Mouse (Mus musculus) neural tube, embryonic 14.5 days (tissue): Measurements from ENCODE around the gene Padi1. TPM values are rescaled to one million over a fixed set of nuclear protein-coding genes. Genes with fewer than 3 reads are reported as not detected.
A peak's percentile ranks its signal among the peaks of the same experiment; 100 is the strongest.

Experiments used
- ATAC-seq: fragments of 200-750 bp; cut with Nextera tagmentation; 2 replicates; pipeline ENCODE4 v1.8.0; 2017; ENCODE audit warnings: low read depth, mild to moderate bottlenecking, moderate TSS enrichment, moderate library complexity
- H3K27ac ChIP-seq: fragments of 300-500 bp; sonication (generic); 2 replicates; pipeline ENCODE4 v1.5.1; 2014; ENCODE audit warnings: low read depth, mild to moderate bottlenecking, control low read depth, low read length, moderate library complexity, mixed read lengths
- H3K27me3 ChIP-seq: fragments of 300-500 bp; sonication (generic); 2 replicates; pipeline ENCODE4 v1.6.1; 2014; ENCODE audit warnings: low read length; ENCODE audit not compliant: control insufficient read depth, insufficient read depth
- H3K36me3 ChIP-seq: fragments of 300-500 bp; sonication (generic); 2 replicates; pipeline ENCODE4 v1.6.1; 2014; ENCODE audit warnings: low read length, mixed read lengths; ENCODE audit not compliant: control insufficient read depth, insufficient read depth
- H3K4me1 ChIP-seq: fragments of 300-500 bp; sonication (generic); 2 replicates; pipeline ENCODE4 v1.6.1; 2014; ENCODE audit warnings: low read length; ENCODE audit not compliant: control insufficient read depth, insufficient read depth
- H3K4me2 ChIP-seq: fragments of 300-500 bp; sonication (generic); 2 replicates; pipeline ENCODE4 v1.6.1; 2014; ENCODE audit warnings: mild to moderate bottlenecking, low read depth, low read length, control low read depth
- H3K4me3 ChIP-seq: fragments of 300-500 bp; sonication (generic); 2 replicates; pipeline ENCODE4 v1.5.1; 2014; ENCODE audit warnings: low read depth, low read length, control low read depth, mixed read lengths
- H3K9ac ChIP-seq: fragments of 300-500 bp; sonication (generic); replicated peaks from 2 replicates; pipeline ENCODE4 v1.6.1; 2014; ENCODE audit warnings: low read depth, mild to moderate bottlenecking, control low read depth, low read length, mixed read lengths
- H3K9me3 ChIP-seq: fragments of 300-500 bp; sonication (generic); 2 replicates; pipeline ENCODE4 v1.6.1; 2016; ENCODE audit warnings: low read length; ENCODE audit not compliant: control insufficient read depth
- WGBS: fragments of 180-500 bp; shearing (Covaris S2); extraction: QIAGEN DNeasy Blood & Tissue Kit; methylation state at CpG from one replicate; pipeline ENCODE4 v1.1.7; 2014; 5-methylcytosine and 5-hydroxymethylcytosine counted together
- polyA plus RNA-seq: library from polyadenylated mRNA; unstranded; fragments of >200 nt; fragmentation: Nextera tagmentation; extraction: Ambion mirVana; gene quantifications from 2 replicates; pipeline ENCODE4 v1.2.1, GENCODE M21; 2014

Gene Padi1
- polyA plus RNA-seq, 1 experiment from 2014 or later, result not detected

DNA sequence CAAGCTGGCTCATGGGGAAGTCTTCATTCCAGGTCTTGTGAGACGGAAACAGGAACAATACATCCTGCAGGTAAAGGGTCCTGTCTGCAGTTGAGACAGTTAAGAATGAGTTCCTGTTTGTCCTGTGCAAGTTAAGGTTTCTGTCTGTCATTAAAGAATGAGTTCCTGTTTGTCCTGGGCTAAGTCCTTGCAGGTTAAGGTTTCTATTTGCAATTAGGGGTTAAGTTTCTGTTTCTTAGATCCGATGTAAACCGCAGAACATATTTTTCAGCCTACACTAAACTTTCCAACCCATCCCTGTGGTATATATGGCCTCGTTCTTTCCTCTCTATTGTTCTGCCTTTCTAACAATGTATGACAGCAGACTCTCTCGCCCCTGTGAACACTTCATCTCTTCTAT is 11.5 kb upstream of the Padi1 start:
- Histone ChIP-seq H3K4me3 (no peak overlapping the region), H3K4me2 (no peak overlapping the region), H3K9me3 (no peaks in the 10 kb centered on the region), H3K27me3 (no peaks in the 10 kb centered on the region), H3K27ac (no peak overlapping the region), H3K9ac (no peak overlapping the region), H3K4me1 (no peaks in the 10 kb centered on the region), H3K36me3 (no peaks in the 10 kb centered on the region)
- no peak for ATAC-seq
- 86% methylated on average over 5 of the region's 5 CpGs for WGBS

DNA sequence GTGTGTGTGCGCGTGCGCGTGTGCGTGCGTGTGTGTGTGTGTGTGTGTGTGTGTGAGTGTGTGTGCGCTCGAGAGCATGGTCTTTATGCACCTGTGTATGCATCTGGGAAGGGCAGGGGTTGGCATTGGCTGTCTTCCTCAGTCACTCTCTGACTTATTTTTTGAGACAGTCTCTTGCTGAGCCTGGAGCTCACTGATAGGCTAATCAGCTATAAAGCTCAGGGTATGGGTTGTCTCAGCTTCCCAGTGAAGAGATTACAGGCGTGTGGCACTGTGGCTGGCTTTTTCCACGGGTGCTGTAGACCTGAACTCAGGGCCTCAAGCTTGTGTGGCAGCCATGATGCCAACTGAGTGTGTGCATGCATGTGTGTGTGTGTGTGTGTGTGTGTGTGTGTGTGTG is 9.6 kb upstream of the Padi1 start:
- ATAC-seq, result no peak
- Histone ChIP-seq H3K4me3 (no peak overlapping the region), H3K27ac (no peak overlapping the region), H3K36me3 (no peaks in the 10 kb centered on the region), H3K27me3 (no peaks in the 10 kb centered on the region), H3K9ac (no peak overlapping the region), H3K4me1 (no peaks in the 10 kb centered on the region), H3K4me2 (no peak overlapping the region), H3K9me3 (no peaks in the 10 kb centered on the region)
- WGBS, result 78% methylated on average over 5 of the region's 10 CpGs

DNA sequence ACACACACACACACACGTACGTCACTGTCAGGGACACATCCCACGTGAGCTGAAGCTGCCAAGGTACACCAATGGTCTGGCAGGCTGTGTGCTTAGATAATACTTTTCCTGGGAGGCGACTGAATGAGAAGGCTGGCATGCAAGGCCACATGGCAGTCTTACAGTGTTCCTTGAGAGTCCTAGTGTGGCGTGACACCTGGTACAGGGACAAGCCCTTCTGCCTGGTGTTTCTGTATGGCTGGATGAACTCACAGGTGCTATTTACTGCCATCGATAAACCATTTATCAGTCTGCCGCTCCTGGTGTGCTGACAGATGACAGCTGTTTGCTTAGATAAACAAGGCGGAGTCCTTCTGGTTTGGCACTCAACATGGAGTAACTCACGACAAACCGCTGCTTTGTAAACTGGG is 8.9 kb upstream of the Padi1 start:
- H3K27ac ChIP-seq, result no peak overlapping the region
- 65% methylated on average over 10 of the region's 10 CpGs for WGBS
- no peak overlapping the region for H3K4me3 ChIP-seq
- no peak overlapping the region for H3K9ac ChIP-seq
- no peaks in the 10 kb centered on the region for H3K4me1 ChIP-seq
- no peaks in the 10 kb centered on the region for H3K9me3 ChIP-seq
- no peak overlapping the region for H3K4me2 ChIP-seq
- no peaks in the 10 kb centered on the region for H3K36me3 ChIP-seq
- H3K27me3 ChIP-seq, result no peaks in the 10 kb centered on the region
- no peak for ATAC-seq

DNA sequence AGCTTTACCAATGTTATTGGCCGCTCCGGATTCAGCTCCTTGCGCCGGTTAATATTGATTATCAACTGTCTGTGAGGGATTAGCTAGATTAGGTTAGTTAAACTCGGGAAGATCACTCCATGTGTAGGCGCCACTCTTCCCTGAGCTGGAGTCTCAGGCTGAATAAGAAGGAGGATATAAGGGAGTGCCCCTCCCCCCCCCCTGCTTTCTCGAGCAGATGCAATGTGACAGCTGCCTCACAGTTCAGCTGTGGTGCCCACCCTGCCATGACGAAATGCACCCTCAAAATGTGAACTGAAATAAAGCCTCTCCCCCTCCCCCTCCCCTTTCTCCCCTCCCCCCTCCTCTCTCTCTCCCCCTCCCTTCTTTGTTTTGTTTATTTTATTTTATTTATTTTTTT is 8.0 kb upstream of the Padi1 start:
- 62% methylated on average over 8 of the region's 8 CpGs for WGBS
- Histone ChIP-seq H3K27ac (no peak overlapping the region), H3K4me2 (no peak overlapping the region), H3K36me3 (no peaks in the 10 kb centered on the region), H3K27me3 (no peaks in the 10 kb centered on the region), H3K4me1 (no peaks in the 10 kb centered on the region), H3K9me3 (no peaks in the 10 kb centered on the region), H3K4me3 (no peak overlapping the region), H3K9ac (no peak overlapping the region)
- ATAC-seq, result no peak

DNA sequence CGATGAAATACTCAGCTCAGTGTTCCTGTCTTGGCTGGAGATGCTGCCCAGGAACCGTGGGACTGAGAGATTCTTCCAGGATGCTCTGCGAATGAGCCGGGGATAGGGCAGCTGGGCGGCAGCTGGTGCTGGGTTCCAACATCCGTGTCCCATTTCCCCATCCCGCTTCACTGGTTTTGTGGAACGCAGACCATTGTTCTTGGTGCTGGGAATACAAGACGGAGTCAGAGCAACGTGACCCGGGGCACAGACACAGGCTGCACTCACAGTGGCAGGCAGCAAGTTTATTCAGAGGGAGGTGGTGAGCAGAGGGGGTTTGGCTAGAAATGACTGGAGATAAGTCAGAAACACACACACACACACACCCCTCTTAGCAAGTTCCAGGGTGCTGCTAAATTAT is 3.7 kb upstream of the Padi1 start:
- Histone ChIP-seq H3K4me2 (no peak overlapping the region), H3K27me3 (no peaks in the 10 kb centered on the region), H3K4me3 (no peak overlapping the region), H3K9ac (no peak overlapping the region), H3K27ac (no peak overlapping the region), H3K4me1 (no peaks in the 10 kb centered on the region), H3K9me3 (no peaks in the 10 kb centered on the region), H3K36me3 (no peaks in the 10 kb centered on the region)
- 54% methylated on average over 11 of the region's 11 CpGs for WGBS
- no peak for ATAC-seq

DNA sequence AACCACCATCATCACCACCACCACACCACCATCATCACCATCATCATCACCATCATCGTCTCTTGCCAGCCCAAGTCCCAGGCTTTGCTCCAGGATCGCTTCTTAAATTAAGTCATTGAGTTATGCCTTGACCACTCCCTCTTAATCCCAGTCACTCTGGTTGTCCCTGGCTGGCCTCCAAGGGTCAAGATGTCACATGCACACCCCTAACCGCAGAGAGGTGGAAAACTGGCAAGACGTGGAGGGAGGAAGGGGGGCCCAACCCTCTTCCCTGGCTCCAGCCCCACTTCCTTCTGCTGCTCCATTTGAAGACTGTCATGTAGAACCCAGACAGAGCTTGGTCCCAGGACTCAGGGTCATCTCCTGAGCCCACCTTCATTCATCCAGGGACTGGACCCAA is 587 bp downstream of the Padi1 start:
- no peak for ATAC-seq
- Histone ChIP-seq H3K27ac (no peak overlapping the region), H3K36me3 (no peaks in the 10 kb centered on the region), H3K4me1 (no peaks in the 10 kb centered on the region), H3K4me3 (no peak overlapping the region), H3K27me3 (no peaks in the 10 kb centered on the region), H3K9ac (no peak overlapping the region), H3K9me3 (no peaks in the 10 kb centered on the region), H3K4me2 (no peak overlapping the region)
- 81% methylated on average over 4 of the region's 4 CpGs for WGBS

DNA sequence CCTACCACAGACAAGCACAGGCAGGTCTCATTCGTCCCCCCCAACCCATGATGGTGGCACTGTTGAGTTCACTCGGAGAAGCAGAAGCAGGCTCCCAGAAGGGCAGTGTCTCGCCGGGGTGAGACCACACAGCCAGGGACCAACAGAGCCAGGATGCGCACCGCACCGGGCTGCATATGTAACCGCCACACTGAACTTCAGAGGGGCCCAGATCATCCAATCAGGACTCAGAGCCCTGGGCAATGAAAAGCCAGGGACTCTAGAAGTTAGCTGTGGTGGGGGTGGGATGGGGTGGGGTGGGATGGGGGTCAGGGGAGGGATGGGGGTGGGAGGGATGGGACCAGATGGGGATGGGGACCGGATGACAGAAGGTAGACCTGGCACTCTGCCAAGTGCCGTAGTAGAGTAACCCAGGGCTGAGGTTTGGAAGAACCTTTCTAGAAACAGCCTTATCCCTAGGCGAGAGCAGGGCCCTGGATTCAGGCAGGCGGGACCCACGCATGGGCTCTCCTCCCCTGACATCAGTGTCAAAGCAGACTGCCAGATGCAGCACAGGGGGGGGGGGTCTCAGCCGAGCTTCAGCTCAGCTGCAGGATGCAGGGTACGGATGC is 1.8 kb downstream of the Padi1 start:
- no peaks in the 10 kb centered on the region for H3K9me3 ChIP-seq
- no peaks in the 10 kb centered on the region for H3K4me1 ChIP-seq
- H3K4me2 ChIP-seq, result no peak overlapping the region
- H3K9ac ChIP-seq, result no peak overlapping the region
- H3K27me3 ChIP-seq, result no peaks in the 10 kb centered on the region
- ATAC-seq, result 0 out of 2 replicates have a peak, but pooled peaks have one; percentile 14
- no peaks in the 10 kb centered on the region for H3K36me3 ChIP-seq
- H3K4me3 ChIP-seq, result no peak overlapping the region
- 53% methylated on average over 15 of the region's 15 CpGs for WGBS
- H3K27ac ChIP-seq, result no peak overlapping the region

DNA sequence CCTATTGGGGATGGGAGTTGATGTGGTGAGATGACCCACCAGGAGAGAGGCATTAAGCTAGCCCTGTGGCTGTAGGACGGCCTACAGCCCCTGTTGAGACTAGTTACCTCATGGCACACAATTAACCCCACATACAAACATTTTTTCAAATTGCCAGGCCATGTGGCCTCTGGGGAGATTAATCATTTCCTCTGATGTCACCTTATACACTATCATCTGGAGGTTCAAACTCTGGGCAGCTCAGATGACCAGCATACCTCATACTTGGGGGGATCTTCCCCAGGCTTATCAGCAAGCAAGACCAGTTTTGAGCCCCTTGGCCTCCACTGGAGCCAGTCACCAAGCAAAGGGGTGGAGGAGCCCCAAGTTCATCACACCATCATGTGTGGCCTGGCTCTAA is 2.7 kb downstream of the Padi1 start:
- H3K36me3 ChIP-seq, result no peaks in the 10 kb centered on the region
- no peaks in the 10 kb centered on the region for H3K4me1 ChIP-seq
- H3K9me3 ChIP-seq, result no peaks in the 10 kb centered on the region
- H3K4me2 ChIP-seq, result no peak overlapping the region
- 71% methylated on average over 1 of the region's 1 CpGs for WGBS
- no peak overlapping the region for H3K27ac ChIP-seq
- H3K4me3 ChIP-seq, result no peak overlapping the region
- no peak overlapping the region for H3K9ac ChIP-seq
- no peak for ATAC-seq
- no peaks in the 10 kb centered on the region for H3K27me3 ChIP-seq

DNA sequence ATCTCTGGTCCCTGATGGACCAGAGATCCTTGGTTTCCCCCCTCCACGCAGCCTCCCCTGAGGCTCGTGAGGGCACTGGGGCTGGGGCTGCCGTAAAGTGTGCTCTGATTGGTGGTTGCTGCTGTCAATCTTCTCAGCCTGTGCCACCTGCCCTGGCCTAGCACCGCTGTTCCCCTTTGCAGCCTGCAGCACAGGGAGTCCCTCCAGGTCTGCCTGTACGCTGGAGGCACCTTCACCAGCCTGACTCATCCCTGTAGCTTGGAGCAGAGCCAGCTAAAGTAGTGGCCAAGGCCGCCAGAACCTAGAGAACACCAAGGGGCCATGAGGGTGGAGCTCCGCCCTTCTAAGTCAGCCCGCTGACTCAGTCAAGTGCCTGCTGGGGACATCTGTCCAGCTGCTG is 7.7 kb downstream of the Padi1 start:
- WGBS, result 29% methylated on average over 8 of the region's 8 CpGs
- Histone ChIP-seq H3K27ac (no peak overlapping the region), H3K4me2 (no peak overlapping the region), H3K9ac (no peak overlapping the region), H3K36me3 (no peaks in the 10 kb centered on the region), H3K4me1 (peaks cover 4% of the 10 kb centered on the region; the same call in 1 of the 2 replicates), H3K4me3 (no peak overlapping the region), H3K27me3 (no peaks in the 10 kb centered on the region), H3K9me3 (no peaks in the 10 kb centered on the region)
- ATAC-seq, result no peak
